24 mouse cellular contexts compared by ENCODE assay signal in genomic region chr13:9878596-9879010, GRCm38 (mm10).
DNase-seq lines count a peak whose midpoint lies in the region; ATAC-seq and TF ChIP-seq lines count a peak whose summit lies in the region.
"Had no signal": no experiment of that assay in that cellular context is flagged by ENCODE, and none has a peak within 500 bp of the region (broad histone marks: within the 10 kb centered on the region; RNA-seq: fewer than 3 reads in every experiment).

No protein-coding gene starts in this region.

- H3K9me3 ChIP-seq in forebrain, embryonic 10.5 days = no peaks in the 10 kb centered on the region
- no peaks in the 10 kb centered on the region for H3K9me3 ChIP-seq in forebrain, embryonic 12.5 days
- no peaks in the 10 kb centered on the region for H3K9me3 ChIP-seq in lung, postnatal 0 days (ENCODE audit: low read length)
- no peaks in the 10 kb centered on the region for H3K9me3 ChIP-seq in stomach, postnatal 0 days (ENCODE audit: control insufficient read depth, low read length)
- H3K9me3 ChIP-seq: embryonic facial prominence, embryonic 10.5 days; forebrain, embryonic 15.5 days; heart, embryonic 15.5 days; hindbrain, embryonic 13.5 days had no signal

- no peak for TF ChIP-seq CTCF in lung, postnatal 0 days (IDR thresholded peaks at IDR 0.05)
- no peak for TF ChIP-seq CTCF in stomach, postnatal 0 days (IDR thresholded peaks at IDR 0.05; ENCODE audit: low read depth)

- H3K27ac ChIP-seq in forebrain, embryonic 10.5 days = no peak overlapping the region
- H3K27ac ChIP-seq in forebrain, embryonic 12.5 days = no peak overlapping the region
- H3K27ac ChIP-seq in lung, postnatal 0 days (ENCODE audit: low read length) = no peak overlapping the region
- H3K27ac ChIP-seq in stomach, postnatal 0 days (replicated peaks) = no peak overlapping the region
- H3K27ac ChIP-seq: embryonic facial prominence, embryonic 10.5 days; forebrain, embryonic 15.5 days; heart, adult 2 months; heart, embryonic 15.5 days; hindbrain, embryonic 13.5 days; hindbrain, postnatal 0 days had no signal

- H3K4me1 ChIP-seq in forebrain, embryonic 10.5 days = no peaks in the 10 kb centered on the region
- no peaks in the 10 kb centered on the region for H3K4me1 ChIP-seq in forebrain, embryonic 12.5 days
- no peaks in the 10 kb centered on the region for H3K4me1 ChIP-seq in lung, postnatal 0 days (ENCODE audit: insufficient read depth, low read depth, low read length)
- H3K4me1 ChIP-seq in stomach, postnatal 0 days (replicated peaks; ENCODE audit: control insufficient read depth, insufficient read depth) = no peaks in the 10 kb centered on the region
- H3K4me1 ChIP-seq: embryonic facial prominence, embryonic 10.5 days; forebrain, embryonic 15.5 days; heart, embryonic 15.5 days; hindbrain, embryonic 13.5 days had no signal

- no peak for ATAC-seq in forebrain, embryonic 12.5 days (ENCODE audit: low FRiP score)
- ATAC-seq in lung, postnatal 0 days = peak; percentile 24; the same call in 1 of the 2 replicates
- peak; percentile 52 for ATAC-seq in granulocyte monocyte progenitor cell, adult 5-6 weeks (replicated peaks; ENCODE audit: poor library complexity, severe bottlenecking)
- no peak for ATAC-seq in stomach, postnatal 0 days (ENCODE audit: low FRiP score, low TSS enrichment)
- ATAC-seq: activated CD4-positive, CD25-positive, alpha-beta regulatory T cell, adult 4 months; forebrain, embryonic 15.5 days; hindbrain, postnatal 0 days; Patski had no signal

- H3K36me3 ChIP-seq in forebrain, embryonic 10.5 days (replicated peaks) = no peaks in the 10 kb centered on the region
- no peaks in the 10 kb centered on the region for H3K36me3 ChIP-seq in forebrain, embryonic 12.5 days (replicated peaks)
- no peaks in the 10 kb centered on the region for H3K36me3 ChIP-seq in lung, postnatal 0 days (ENCODE audit: insufficient read depth, low read length)
- no peaks in the 10 kb centered on the region for H3K36me3 ChIP-seq in stomach, postnatal 0 days (ENCODE audit: control insufficient read depth, insufficient read depth, low read length)
- H3K36me3 ChIP-seq: embryonic facial prominence, embryonic 10.5 days; forebrain, embryonic 15.5 days; heart, embryonic 15.5 days; hindbrain, embryonic 13.5 days had no signal

- no peak for TF ChIP-seq EP300 in lung, postnatal 0 days (IDR thresholded peaks at IDR 0.05)
- no peak for TF ChIP-seq EP300 in stomach, postnatal 0 days (optimal IDR thresholded peaks at IDR 0.05)

- intact Hi-C loops in gastrocnemius, postnatal 14 days (cut with DNase I; ENCODE audit: low total_unique reads) = no loop called here

- no peak overlapping the region for H3K4me3 ChIP-seq in forebrain, embryonic 10.5 days
- H3K4me3 ChIP-seq in forebrain, embryonic 12.5 days (replicated peaks) = no peak overlapping the region
- H3K4me3 ChIP-seq in lung, postnatal 0 days (ENCODE audit: low read depth, low read length) = no peak overlapping the region
- no peak overlapping the region for H3K4me3 ChIP-seq in stomach, postnatal 0 days (ENCODE audit: low read depth, low read length)
- H3K4me3 ChIP-seq: embryonic facial prominence, embryonic 10.5 days; forebrain, embryonic 15.5 days; heart, adult 2 months; heart, embryonic 15.5 days; hindbrain, embryonic 13.5 days had no signal

- no peaks in the 10 kb centered on the region for H3K27me3 ChIP-seq in forebrain, embryonic 10.5 days (ENCODE audit: poor library complexity, severe bottlenecking)
- no peaks in the 10 kb centered on the region for H3K27me3 ChIP-seq in forebrain, embryonic 12.5 days
- no peaks in the 10 kb centered on the region for H3K27me3 ChIP-seq in lung, postnatal 0 days (replicated peaks; ENCODE audit: insufficient read depth, low read length)
- no peaks in the 10 kb centered on the region for H3K27me3 ChIP-seq in stomach, postnatal 0 days (ENCODE audit: control insufficient read depth, insufficient read depth, low read length)
- H3K27me3 ChIP-seq: CH12.LX; forebrain, embryonic 15.5 days; heart, embryonic 15.5 days; hindbrain, embryonic 13.5 days; Patski had no signal

- DNase-seq in forebrain, embryonic 10.5 days (ENCODE audit: extremely low spot score, low spot score) = peak; percentile 11
- peak; percentile 34 for DNase-seq in lung, postnatal 0 days (ENCODE audit: low spot score)
- no peak for DNase-seq in lung, postnatal 10 days
- peak; percentile 42 to 66 for DNase-seq in monocyte, adult 2 months (ENCODE audit: low read depth in 1 of 2, low spot score in 2 of 2)
- no peak for DNase-seq in gastrocnemius, postnatal 14 days
- DNase-seq in stomach, postnatal 0 days (ENCODE audit: low spot score) = no peak
- DNase-seq: adrenal gland, postnatal 25 days; cerebellum, adult 11 months; cerebellum, adult 9-10 months; cerebellum, postnatal 25 days; gastrocnemius, postnatal 25 days; heart, adult 2 months; heart, postnatal 14 days had no signal

- WGBS in forebrain, embryonic 10.5 days = 89% methylated on average over 7 of the region's 7 CpGs
- WGBS in forebrain, embryonic 12.5 days = 91% methylated on average over 7 of the region's 7 CpGs
- 80% methylated on average over 7 of the region's 7 CpGs for WGBS in lung, postnatal 0 days
- WGBS in stomach, postnatal 0 days = 89% methylated on average over 7 of the region's 7 CpGs

- H3K9ac ChIP-seq in forebrain, embryonic 12.5 days = no peak overlapping the region
- H3K9ac ChIP-seq in lung, postnatal 0 days (replicated peaks; ENCODE audit: low read depth) = no peak overlapping the region
- no peak overlapping the region for H3K9ac ChIP-seq in stomach, postnatal 0 days (ENCODE audit: low read length)
- H3K9ac ChIP-seq: forebrain, embryonic 15.5 days; heart, embryonic 15.5 days; hindbrain, embryonic 13.5 days had no signal

- H3K4me2 ChIP-seq in forebrain, embryonic 12.5 days = no peak overlapping the region
- no peak overlapping the region for H3K4me2 ChIP-seq in lung, postnatal 0 days (replicated peaks; ENCODE audit: low read depth, low read length)
- H3K4me2 ChIP-seq in stomach, postnatal 0 days (replicated peaks; ENCODE audit: low read depth) = no peak overlapping the region
- H3K4me2 ChIP-seq: forebrain, embryonic 15.5 days; heart, embryonic 11.5 days; heart, embryonic 15.5 days; hindbrain, embryonic 13.5 days had no signal

Comparison
In these comparisons a context has a peak if more than half of its experiments do, and no peak if none do; other contexts are left out.
1. DNase-seq: peak in forebrain, embryonic 10.5 days (single experiment), lung, postnatal 0 days (single experiment) and monocyte, adult 2 months (2 of 2); none in lung, postnatal 10 days (single experiment), gastrocnemius, postnatal 14 days (single experiment) and stomach, postnatal 0 days (single experiment).
2. ATAC-seq: peak in lung, postnatal 0 days (single experiment) and granulocyte monocyte progenitor cell, adult 5-6 weeks (single experiment); none in forebrain, embryonic 12.5 days (single experiment) and stomach, postnatal 0 days (single experiment).